Mouse (Mus musculus): ENCODE measurements around the gene Plekha3. TPM values are rescaled to one million over a fixed set of nuclear protein-coding genes. Genes with fewer than 3 reads are reported as not detected.

The Plekha3 gene
- total RNA-seq (2012; rRNA removed) (12.1 and 16.9 TPM in 2 replicates), total RNA-seq (2014; rRNA removed) (38.6 and 43.8 TPM in 2 replicates), polyA plus RNA-seq (2012; ENCODE audit: insufficient read length, low read depth) (28.4 and 30.0 TPM in 2 replicates)

GRCm38 (mm10) chr2:76674725-76675427 is at the start of gene Plekha3:
TSS of gene Plekha3 (plus strand) at chr2:76675281.
- DNase-seq (ENCODE audit: extremely low read depth), result peak; percentile 73
- dilution Hi-C loops (cut with MboI; ENCODE audit: extremely low pct_ligation_motif_present, extremely low pct_unique_long_range_greater_than_20kb, low sequenced_read_pairs), result no loop called here
- in situ Hi-C loops (cut with MboI; ENCODE audit: low pct_ligation_motif_present, low pct_unique_long_range_greater_than_20kb, low sequenced_read_pairs), result no loop called here

GRCm38 (mm10) chr2:76630293-76630692 is 44.8 kb upstream of the Plekha3 start:
- Histone ChIP-seq H3K4me3 (replicated peaks in 1 of 3; ENCODE audit: low read depth in 2 of 3, low read length in 2 of 3, poor library complexity in 1 of 3) (no peak overlapping the region), H3K27me3 (replicated peaks) (no peaks in the 10 kb centered on the region), H3K9me3 (replicated peaks; ENCODE audit: low read length) (no peaks in the 10 kb centered on the region), H3K27ac (ENCODE audit: insufficient read depth, low read depth) (no peak overlapping the region), H3K36me3 (replicated peaks in 1 of 2; ENCODE audit: control insufficient read depth in 1 of 2, insufficient read depth in 1 of 2, low read length in 1 of 2) (peaks cover 0 to 14% of the 10 kb centered on the region in 2 experiments), H3K79me2 (replicated peaks; ENCODE audit: control insufficient read depth, extremely low read depth, insufficient read depth, poor library complexity, severe bottlenecking) (no peaks in the 10 kb centered on the region), H3K4me1 (ENCODE audit: control insufficient read depth in 1 of 2, insufficient read depth in 2 of 2) (no peaks in the 10 kb centered on the region), H3K9ac (ENCODE audit: insufficient read depth, low read depth) (no peak overlapping the region), H3K4me2 (ENCODE audit: insufficient read depth, low read depth, poor library complexity, severe bottlenecking) (no peak overlapping the region)
- DNase-seq (ENCODE audit: extremely low read depth), result no peak
- TF ChIP-seq POLR2AphosphoS2 (IDR thresholded peaks at IDR 0.05; ENCODE audit: low read depth, low read length) (no peak), TCF12 (IDR thresholded peaks at IDR 0.05; ENCODE audit: low read depth, low read length) (no peak)
- in situ Hi-C loops (cut with MboI; ENCODE audit: low pct_ligation_motif_present, low pct_unique_long_range_greater_than_20kb, low sequenced_read_pairs), result no loop called here
- dilution Hi-C loops (cut with MboI; ENCODE audit: extremely low pct_ligation_motif_present, extremely low pct_unique_long_range_greater_than_20kb, low sequenced_read_pairs), result no loop called here

More at GRCm38 (mm10) chr2:76674725-76675427, at the start of gene Plekha3:
- Histone ChIP-seq H3K4me3 (replicated peaks in 1 of 3; ENCODE audit: low read depth in 2 of 3, low read length in 2 of 3, poor library complexity in 1 of 3) (peak within 1 kb of the TSS; percentile 72 to 92 (median 81)), H3K79me2 (replicated peaks; ENCODE audit: control insufficient read depth, extremely low read depth, insufficient read depth, poor library complexity, severe bottlenecking) (peaks cover 44% of the 10 kb centered on the region), H3K27ac (ENCODE audit: insufficient read depth, low read depth) (peak within 1 kb of the TSS; percentile 49), H3K4me2 (ENCODE audit: insufficient read depth, low read depth, poor library complexity, severe bottlenecking) (peak within 1 kb of the TSS; percentile 94), H3K9ac (ENCODE audit: insufficient read depth, low read depth) (peak within 1 kb of the TSS; percentile 82), H3K9me3 (replicated peaks; ENCODE audit: low read length) (no peaks in the 10 kb centered on the region), H3K27me3 (replicated peaks) (no peaks in the 10 kb centered on the region), H3K4me1 (ENCODE audit: control insufficient read depth in 1 of 2, insufficient read depth in 2 of 2) (peaks cover 7 to 38% of the 10 kb centered on the region in 2 experiments; a peak in 3 of 4 replicates), H3K36me3 (replicated peaks in 1 of 2; ENCODE audit: control insufficient read depth in 1 of 2, insufficient read depth in 1 of 2, low read length in 1 of 2) (peaks cover 14 to 20% of the 10 kb centered on the region in 2 experiments)
- no peak for TF ChIP-seq MYC (IDR thresholded peaks at IDR 0.05; ENCODE audit: low read depth, low read length)
- TF ChIP-seq ZKSCAN1 (IDR thresholded peaks at IDR 0.05; ENCODE audit: borderline replicate concordance, low read depth, low read length), result no peak
- no peak for TF ChIP-seq E2F4 (IDR thresholded peaks at IDR 0.05; ENCODE audit: insufficient replicate concordance, low read depth, low read length)
- no peak for TF ChIP-seq RAD21 (IDR thresholded peaks at IDR 0.05; ENCODE audit: low read depth, low read length)
- no peak for TF ChIP-seq JUN (IDR thresholded peaks at IDR 0.05; ENCODE audit: insufficient read depth, low read depth, low read length)
- peak; percentile 60; the same call in 1 of the 2 replicates for TF ChIP-seq NELFE (IDR thresholded peaks at IDR 0.05; ENCODE audit: low read depth, low read length)
- no peak for TF ChIP-seq USF2 (conservative IDR thresholded peaks at IDR 0.05; ENCODE audit: low read depth, low read length)
- no peak for TF ChIP-seq MAFK (IDR thresholded peaks at IDR 0.05; ENCODE audit: insufficient replicate concordance, low read length)
- no peak for TF ChIP-seq JUND (conservative IDR thresholded peaks at IDR 0.05; ENCODE audit: low read depth, low read length)
- TF ChIP-seq USF1 (IDR thresholded peaks at IDR 0.05; ENCODE audit: low read depth, low read length), result no peak
- TF ChIP-seq HCFC1 (IDR thresholded peaks at IDR 0.05; ENCODE audit: low read depth, low read length), result peak; percentile 63
- no peak for TF ChIP-seq KAT2A (IDR thresholded peaks at IDR 0.05; ENCODE audit: insufficient replicate concordance, low read length)
- TF ChIP-seq NRF1 (IDR thresholded peaks at IDR 0.05; ENCODE audit: low read depth, low read length), result peak; percentile 57; the same call in 1 of the 2 replicates
- TF ChIP-seq TCF12 (IDR thresholded peaks at IDR 0.05; ENCODE audit: low read depth, low read length), result peak; percentile 72
- peak; percentile 85 for TF ChIP-seq POLR2A (IDR thresholded peaks at IDR 0.05; ENCODE audit: low read depth, low read length)
- TF ChIP-seq SIN3A (IDR thresholded peaks at IDR 0.05; ENCODE audit: low read length), result peak; percentile 61; the same call in 1 of the 2 replicates
- no peak for TF ChIP-seq ETS1 (conservative IDR thresholded peaks at IDR 0.05; ENCODE audit: low read depth, low read length)
- TF ChIP-seq BHLHE40 (IDR thresholded peaks at IDR 0.05; ENCODE audit: low read depth, low read length), result no peak
- no peak for TF ChIP-seq ZMIZ1 (IDR thresholded peaks at IDR 0.05; ENCODE audit: low read depth, low read length)
- no peak for TF ChIP-seq MAX (IDR thresholded peaks at IDR 0.05; ENCODE audit: low read length)
- TF ChIP-seq CHD2 (IDR thresholded peaks at IDR 0.05; ENCODE audit: low read length), result no peak
- TF ChIP-seq MXI1 (IDR thresholded peaks at IDR 0.05; ENCODE audit: low read depth, low read length), result peak; percentile 87
- TF ChIP-seq RCOR1 (conservative IDR thresholded peaks at IDR 0.05; ENCODE audit: low read depth, low read length), result no peak
- TF ChIP-seq SMC3 (IDR thresholded peaks at IDR 0.05; ENCODE audit: low read depth, low read length), result no peak
- TF ChIP-seq IRF4 (IDR thresholded peaks at IDR 0.05; ENCODE audit: low read depth, low read length), result peak; percentile 62; the same call in 1 of the 2 replicates
- TF ChIP-seq CTCF (conservative IDR thresholded peaks at IDR 0.05 in 1 of 2, IDR thresholded peaks at IDR 0.05 in 1 of 2; ENCODE audit: low read depth in 2 of 2, low read length in 2 of 2), result no peak
- TF ChIP-seq MAZ (IDR thresholded peaks at IDR 0.05; ENCODE audit: low read depth, low read length), result no peak
- TF ChIP-seq POLR2AphosphoS2 (IDR thresholded peaks at IDR 0.05; ENCODE audit: low read depth, low read length), result no peak
- TF ChIP-seq UBTF (IDR thresholded peaks at IDR 0.05; ENCODE audit: low read depth, low read length), result no peak
- no peak for TF ChIP-seq PAX5 (IDR thresholded peaks at IDR 0.05; ENCODE audit: low read length)
- TF ChIP-seq ELF1 (IDR thresholded peaks at IDR 0.05; ENCODE audit: low read depth, low read length), result peak; percentile 87
- no peak; the same call in 1 of the 2 replicates for TF ChIP-seq MEF2A (IDR thresholded peaks at IDR 0.05; ENCODE audit: borderline replicate concordance, low read depth, low read length)
- TF ChIP-seq CHD1 (IDR thresholded peaks at IDR 0.05; ENCODE audit: low read depth, low read length), result no peak
- no peak for TF ChIP-seq ZNF384 (IDR thresholded peaks at IDR 0.05; ENCODE audit: low read depth, low read length)
- no peak for TF ChIP-seq EP300 (IDR thresholded peaks at IDR 0.05; ENCODE audit: low read length)
- 0 out of 2 replicates have a peak, but pooled peaks have one; percentile 22 for TF ChIP-seq TBP (conservative IDR thresholded peaks at IDR 0.05; ENCODE audit: low read depth, low read length)
- TF ChIP-seq GABPA (IDR thresholded peaks at IDR 0.05; ENCODE audit: insufficient replicate concordance, low read depth, low read length), result no peak
- no peak for TF ChIP-seq ZC3H11A (IDR thresholded peaks at IDR 0.05; ENCODE audit: low read depth, low read length)
